Mouse (Mus musculus): ENCODE data around the gene Arl11. TPM values are rescaled to one million over a fixed set of nuclear protein-coding genes. Genes with fewer than 3 reads are reported as not detected.
"Not testable (repeated sequence)": the region's sequence is repeated elsewhere in the genome, so short reads cannot be mapped to it uniquely, and the experiment has no call there.

The Arl11 gene
- polyA plus RNA-seq, 1 experiment from 2014 or later, result 0.23 TPM

- ATAC-seq (ENCODE audit: low FRiP score) (no peak), DNase-seq (ENCODE audit: low spot score, missing footprints) (no peak)
- no peaks in the 10 kb centered on the region for H3K4me1 ChIP-seq (ENCODE audit: control insufficient read depth, insufficient read depth, low read length)
- no peak overlapping the region for H3K27ac ChIP-seq (ENCODE audit: low read depth, low read length)
- no peaks in the 10 kb centered on the region for H3K27me3 ChIP-seq (ENCODE audit: control insufficient read depth, insufficient read depth, low read length)
- no peak overlapping the region for H3K4me2 ChIP-seq
- H3K4me3 ChIP-seq (ENCODE audit: low read depth, low read length), result no peak overlapping the region
- H3K36me3 ChIP-seq (ENCODE audit: control insufficient read depth, insufficient read depth, low read length), result no peaks in the 10 kb centered on the region
- no peaks in the 10 kb centered on the region; the same call in 1 of the 2 replicates for H3K9me3 ChIP-seq (ENCODE audit: control insufficient read depth, low read length)
- WGBS, result 84% methylated on average over 4 of the region's 4 CpGs
- H3K9ac ChIP-seq (ENCODE audit: low read length), result no peak overlapping the region
Measured at GRCm38 (mm10) chr14:61321200-61321599, 11.6 kb downstream of the Arl11 start.

GRCm38 (mm10) chr14:61322740-61323139, 13.2 kb downstream of the Arl11 start:
- Histone ChIP-seq H3K4me1 (ENCODE audit: control insufficient read depth, insufficient read depth, low read length) (0 out of 2 replicates have a peak, but pooled peaks cover under 1% of the 10 kb centered on the region), H3K9ac (ENCODE audit: low read length) (no peak overlapping the region), H3K36me3 (ENCODE audit: control insufficient read depth, insufficient read depth, low read length) (no peaks in the 10 kb centered on the region), H3K9me3 (ENCODE audit: control insufficient read depth, low read length) (no peaks in the 10 kb centered on the region; the same call in 1 of the 2 replicates), H3K27ac (ENCODE audit: low read depth, low read length) (no peak overlapping the region), H3K27me3 (ENCODE audit: control insufficient read depth, insufficient read depth, low read length) (no peaks in the 10 kb centered on the region), H3K4me3 (ENCODE audit: low read depth, low read length) (no peak overlapping the region), H3K4me2 (no peak overlapping the region)
- WGBS, result 94% methylated on average over 1 of the region's 1 CpGs
- ATAC-seq (ENCODE audit: low FRiP score), result no peak
- no peak for DNase-seq (ENCODE audit: low spot score, missing footprints)

GRCm38 (mm10) chr14:61327007-61327406, 17.5 kb downstream of the Arl11 start:
- H3K4me3 ChIP-seq (ENCODE audit: low read depth, low read length); H3K9ac ChIP-seq (ENCODE audit: low read length); DNase-seq (ENCODE audit: low spot score, missing footprints); H3K4me1 ChIP-seq (ENCODE audit: control insufficient read depth, insufficient read depth, low read length); H3K36me3 ChIP-seq (ENCODE audit: control insufficient read depth, insufficient read depth, low read length); ATAC-seq (ENCODE audit: low FRiP score); H3K27me3 ChIP-seq (ENCODE audit: control insufficient read depth, insufficient read depth, low read length); H3K9me3 ChIP-seq (ENCODE audit: control insufficient read depth, low read length); H3K4me2 ChIP-seq; H3K27ac ChIP-seq (ENCODE audit: low read depth, low read length): not testable (repeated sequence)
- WGBS, result 20% methylated on average over 6 of the region's 6 CpGs

- Histone ChIP-seq H3K9ac (ENCODE audit: low read length) (peak overlapping the region; percentile 57), H3K4me1 (ENCODE audit: control insufficient read depth, insufficient read depth, low read length) (0 out of 2 replicates have a peak, but pooled peaks cover 2% of the 10 kb centered on the region), H3K9me3 (ENCODE audit: control insufficient read depth, low read length) (no peaks in the 10 kb centered on the region; the same call in 1 of the 2 replicates), H3K4me3 (ENCODE audit: low read depth, low read length) (peak overlapping the region; percentile 11), H3K36me3 (ENCODE audit: control insufficient read depth, insufficient read depth, low read length) (no peaks in the 10 kb centered on the region), H3K27me3 (ENCODE audit: control insufficient read depth, insufficient read depth, low read length) (no peaks in the 10 kb centered on the region), H3K27ac (ENCODE audit: low read depth, low read length) (no peak overlapping the region), H3K4me2 (peak overlapping the region; percentile 41)
- peak; percentile 82 for ATAC-seq (ENCODE audit: low FRiP score)
- DNase-seq (ENCODE audit: low spot score, missing footprints), result peak; percentile 91
- 39% methylated on average over 19 of the region's 19 CpGs for WGBS
Measured at GRCm38 (mm10) chr14:61327618-61328450, 18.3 kb downstream of the Arl11 start.

GRCm38 (mm10) chr14:61330591-61330990, 21.0 kb downstream of the Arl11 start:
- H3K27me3 ChIP-seq (ENCODE audit: control insufficient read depth, insufficient read depth, low read length), result no peaks in the 10 kb centered on the region
- H3K4me1 ChIP-seq (ENCODE audit: control insufficient read depth, insufficient read depth, low read length), result 0 out of 2 replicates have a peak, but pooled peaks cover 2% of the 10 kb centered on the region
- no peak overlapping the region for H3K4me3 ChIP-seq (ENCODE audit: low read depth, low read length)
- DNase-seq (ENCODE audit: low spot score, missing footprints) (no peak), ATAC-seq (ENCODE audit: low FRiP score) (no peak)
- no peak overlapping the region for H3K27ac ChIP-seq (ENCODE audit: low read depth, low read length)
- WGBS, result 78% methylated on average over 11 of the region's 11 CpGs
- H3K4me2 ChIP-seq, result no peak overlapping the region
- no peak overlapping the region for H3K9ac ChIP-seq (ENCODE audit: low read length)
- no peaks in the 10 kb centered on the region for H3K9me3 ChIP-seq (ENCODE audit: control insufficient read depth, low read length)
- H3K36me3 ChIP-seq (ENCODE audit: control insufficient read depth, insufficient read depth, low read length), result no peaks in the 10 kb centered on the region

GRCm38 (mm10) chr14:61330996-61331561, 21.5 kb downstream of the Arl11 start:
- Histone ChIP-seq H3K4me1 (ENCODE audit: control insufficient read depth, insufficient read depth, low read length) (0 out of 2 replicates have a peak, but pooled peaks cover 2% of the 10 kb centered on the region), H3K27ac (ENCODE audit: low read depth, low read length) (no peak overlapping the region), H3K9ac (ENCODE audit: low read length) (no peak overlapping the region), H3K36me3 (ENCODE audit: control insufficient read depth, insufficient read depth, low read length) (no peaks in the 10 kb centered on the region), H3K9me3 (ENCODE audit: control insufficient read depth, low read length) (no peaks in the 10 kb centered on the region), H3K4me2 (no peak overlapping the region), H3K4me3 (ENCODE audit: low read depth, low read length) (no peak overlapping the region), H3K27me3 (ENCODE audit: control insufficient read depth, insufficient read depth, low read length) (no peaks in the 10 kb centered on the region)
- peak; percentile 97 for DNase-seq (ENCODE audit: low spot score, missing footprints)
- ATAC-seq (ENCODE audit: low FRiP score), result peak; percentile 79
- 28% methylated on average over 13 of the region's 13 CpGs for WGBS

- Histone ChIP-seq H3K36me3 (ENCODE audit: control insufficient read depth, insufficient read depth, low read length) (no peaks in the 10 kb centered on the region), H3K27me3 (ENCODE audit: control insufficient read depth, insufficient read depth, low read length) (no peaks in the 10 kb centered on the region), H3K4me1 (ENCODE audit: control insufficient read depth, insufficient read depth, low read length) (peaks cover 7% of the 10 kb centered on the region; the same call in 1 of the 2 replicates), H3K9ac (ENCODE audit: low read length) (no peak overlapping the region), H3K27ac (ENCODE audit: low read depth, low read length) (no peak overlapping the region), H3K4me2 (no peak overlapping the region), H3K9me3 (ENCODE audit: control insufficient read depth, low read length) (no peaks in the 10 kb centered on the region), H3K4me3 (ENCODE audit: low read depth, low read length) (no peak overlapping the region)
- WGBS, result 85% methylated on average over 4 of the region's 4 CpGs
- ATAC-seq (ENCODE audit: low FRiP score), result no peak
- DNase-seq (ENCODE audit: low spot score, missing footprints), result no peak
Measured at GRCm38 (mm10) chr14:61339381-61339780, 29.8 kb downstream of the Arl11 start.

- Histone ChIP-seq H3K27ac (ENCODE audit: low read depth, low read length) (no peak overlapping the region), H3K9ac (ENCODE audit: low read length) (no peak overlapping the region), H3K36me3 (ENCODE audit: control insufficient read depth, insufficient read depth, low read length) (no peaks in the 10 kb centered on the region), H3K4me2 (no peak overlapping the region), H3K4me1 (ENCODE audit: control insufficient read depth, insufficient read depth, low read length) (peaks cover 7% of the 10 kb centered on the region; the same call in 1 of the 2 replicates), H3K4me3 (ENCODE audit: low read depth, low read length) (no peak overlapping the region), H3K9me3 (ENCODE audit: control insufficient read depth, low read length) (no peaks in the 10 kb centered on the region), H3K27me3 (ENCODE audit: control insufficient read depth, insufficient read depth, low read length) (no peaks in the 10 kb centered on the region)
- DNase-seq (ENCODE audit: low spot score, missing footprints) (no peak), ATAC-seq (ENCODE audit: low FRiP score) (no peak)
- 78% methylated on average over 5 of the region's 5 CpGs for WGBS
Measured at GRCm38 (mm10) chr14:61344590-61344989, 35.0 kb downstream of the Arl11 start.

Data from midbrain, embryonic 11.5 days (tissue).